Mouse (Mus musculus) brain, adult 2 months (tissue): ENCODE measurements around the gene Trafd1.

Source experiments
- DNase-seq: peaks from one replicate; pipeline ENCODE4 v3.0.0; 2011; ENCODE audit warnings: low read depth, low spot score

The Trafd1 gene

DNA sequence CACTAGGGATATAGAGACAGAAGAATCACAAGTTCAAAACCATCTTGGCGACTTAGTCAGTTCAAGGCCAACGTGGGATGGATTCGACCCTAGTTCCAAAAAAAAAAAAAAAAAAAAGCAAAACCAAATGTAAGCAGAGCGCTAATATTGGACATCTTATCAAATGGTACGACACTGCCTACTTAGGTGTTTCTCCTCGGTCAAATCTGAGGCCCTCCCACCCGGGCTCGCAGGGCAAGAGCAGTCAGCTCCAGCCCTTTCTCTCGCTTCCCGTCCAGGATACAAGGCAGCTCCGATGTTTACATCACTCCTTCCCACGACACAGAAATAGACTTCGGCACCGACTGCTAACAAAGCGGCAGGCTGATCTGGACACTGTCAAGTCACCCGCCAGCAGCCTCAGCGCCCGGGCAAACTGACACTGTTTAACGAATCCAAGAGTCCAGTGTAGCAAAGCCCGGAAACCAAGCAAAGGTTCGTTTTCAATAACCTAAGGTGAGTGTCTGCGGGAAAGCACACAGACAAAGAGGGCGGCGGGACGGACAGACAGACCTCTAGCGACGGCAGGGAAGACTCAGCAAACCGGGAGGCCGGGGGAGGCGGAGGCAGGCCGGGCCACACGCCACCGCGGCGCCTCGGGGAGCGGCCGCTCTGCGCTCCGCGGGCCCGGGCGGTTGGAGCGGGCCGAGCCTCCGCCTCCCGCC lies 523 bp downstream of the Trafd1 start:
- peak; percentile 78 for DNase-seq

DNA sequence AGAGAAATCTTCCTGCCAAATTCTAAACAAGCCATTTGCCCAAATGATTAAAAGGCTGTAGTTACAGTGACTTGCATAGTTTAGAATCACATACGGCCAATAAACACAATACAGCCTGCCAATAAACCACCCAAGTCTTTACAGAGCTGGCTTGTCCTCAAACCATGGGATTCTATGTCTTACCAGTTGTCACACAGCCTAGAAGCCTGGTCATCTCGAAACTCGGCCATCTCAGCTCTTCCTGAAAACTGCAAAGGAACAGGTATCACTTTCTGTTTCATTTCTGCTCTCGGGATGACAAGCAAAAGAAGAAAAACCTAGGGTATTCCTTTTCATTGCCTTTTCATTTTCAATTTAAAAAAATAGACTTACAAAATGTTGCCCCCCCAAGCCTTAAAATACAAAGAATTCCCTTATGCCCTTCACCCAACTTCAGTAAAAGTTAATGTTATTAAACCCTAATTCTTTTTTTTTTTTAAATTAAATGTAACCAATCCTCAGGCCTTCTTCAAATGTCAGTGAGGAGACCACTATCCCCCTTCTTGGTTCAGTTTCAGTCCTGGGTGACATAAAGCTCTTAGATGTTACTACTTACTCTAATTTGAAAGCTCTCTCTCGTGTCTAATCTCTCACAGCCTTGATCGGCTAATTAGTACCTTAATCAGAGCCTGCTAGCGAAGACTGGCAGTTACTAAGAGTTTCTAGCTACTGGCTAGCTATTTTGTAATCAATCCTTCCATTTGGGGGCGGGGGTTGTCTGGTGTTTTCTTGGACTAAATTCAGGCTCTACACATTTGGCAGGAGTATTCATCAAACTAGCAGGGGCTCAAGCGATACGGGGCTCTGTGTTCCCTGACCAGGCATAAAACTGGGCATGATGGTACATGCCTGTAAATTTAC lies 1.3 kb downstream of the Trafd1 start:
- DNase-seq, result peak; percentile 52

DNA sequence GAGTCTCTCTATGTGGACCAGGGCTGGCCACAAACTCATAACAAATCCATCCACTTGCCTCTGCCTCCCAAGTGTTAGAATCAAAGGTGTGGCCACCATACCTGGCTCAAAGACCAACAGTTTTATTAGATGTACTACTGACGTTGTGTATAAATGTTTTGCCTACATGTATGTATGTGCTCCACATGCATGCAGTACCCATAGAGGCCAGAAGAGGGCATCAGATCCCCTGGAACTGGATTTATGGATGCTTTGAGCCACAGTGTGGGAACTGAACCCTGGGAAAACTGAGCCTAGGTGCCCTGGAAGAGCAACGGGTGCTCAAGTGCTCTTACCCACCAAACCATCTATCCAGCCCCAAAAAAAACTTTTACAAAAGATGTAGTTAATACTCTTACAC lies 4.7 kb downstream of the Trafd1 start:
- DNase-seq, result no peak

DNA sequence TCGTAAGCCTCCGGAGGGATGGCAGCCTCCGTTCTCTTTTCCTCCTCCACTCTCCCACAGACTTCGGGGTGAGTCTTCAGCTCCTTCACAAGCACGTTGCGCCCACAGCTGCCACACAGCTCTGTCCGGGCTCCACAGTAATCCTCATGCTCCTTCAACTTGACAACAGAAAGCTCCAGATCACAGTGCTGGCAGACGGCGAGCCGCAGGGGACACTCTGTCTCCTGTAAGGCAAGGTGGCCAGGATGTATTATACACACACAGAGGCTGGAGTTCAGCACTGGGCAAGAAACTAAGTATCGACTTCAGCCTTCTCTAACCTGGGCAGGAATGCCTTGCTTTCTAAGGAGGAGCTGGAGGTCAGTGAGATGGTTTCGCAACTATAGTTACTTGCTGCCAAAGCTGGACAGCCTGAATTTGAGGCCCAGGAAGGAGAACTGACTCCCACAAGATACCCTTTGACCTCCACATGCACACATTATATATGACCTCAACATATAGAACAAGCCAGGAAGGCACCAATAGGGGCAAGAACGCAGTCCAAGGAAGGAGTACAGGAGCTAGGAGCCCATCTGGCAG lies 6.7 kb downstream of the Trafd1 start:
- peak; percentile 53 for DNase-seq

DNA sequence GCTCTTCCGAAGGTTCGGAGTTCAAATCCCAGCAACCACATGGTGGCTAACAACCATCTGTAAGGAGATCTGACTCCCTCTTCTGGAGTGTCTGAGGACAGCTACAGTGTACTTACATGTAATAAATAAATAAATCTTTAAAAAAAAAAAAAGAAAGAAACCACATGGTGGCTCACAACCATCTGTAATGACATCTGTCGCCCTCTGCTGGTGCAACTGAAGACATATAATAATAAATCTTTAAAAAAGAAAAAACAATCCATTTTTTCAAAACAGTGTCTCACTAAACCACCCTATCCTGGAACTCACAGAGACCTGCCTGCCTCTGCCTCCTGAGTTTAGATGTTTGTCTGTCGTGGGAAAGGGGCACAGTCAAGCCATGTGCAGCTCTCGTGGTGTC lies 8.5 kb downstream of the Trafd1 start:
- DNase-seq, result peak; percentile 76

DNA sequence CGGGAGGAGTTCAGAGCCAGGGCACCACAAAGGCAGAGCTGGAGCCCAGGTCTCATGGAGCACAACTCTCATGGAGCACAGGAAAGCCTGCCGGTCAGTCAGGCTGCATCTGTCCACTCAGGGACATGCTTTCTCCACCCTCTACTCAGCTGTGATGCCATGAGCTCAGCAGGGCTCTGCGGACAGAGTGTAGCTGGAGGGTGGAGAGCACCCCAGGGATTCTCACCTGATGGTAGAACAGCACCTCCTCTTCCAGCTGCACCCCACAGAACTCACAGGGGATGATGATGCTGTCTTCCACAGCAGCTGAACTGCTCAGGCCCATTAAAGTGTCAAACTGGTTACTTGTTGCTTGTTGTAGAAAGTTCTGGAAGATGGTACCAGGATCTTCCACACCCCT lies 10.6 kb downstream of the Trafd1 start:
- DNase-seq, result no peak

DNA sequence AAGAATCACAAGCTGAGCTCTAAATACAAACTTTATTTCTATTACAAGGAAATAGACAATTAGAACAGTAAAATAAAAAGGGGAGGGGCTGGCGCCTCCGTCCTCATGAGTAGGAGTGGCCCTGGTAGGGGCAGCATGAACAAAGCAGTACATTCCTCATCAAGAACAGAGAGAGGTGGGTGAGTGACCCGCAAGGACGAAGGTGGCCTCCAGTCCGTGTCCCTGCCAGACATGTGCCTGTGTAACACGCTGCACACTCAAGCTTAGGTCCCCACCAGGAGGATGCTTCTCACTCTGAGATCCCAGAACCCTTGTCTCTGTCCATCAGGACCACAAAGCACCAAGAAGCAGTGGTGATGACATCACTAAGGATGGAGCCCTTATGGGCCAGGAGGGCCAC lies 13.7 kb downstream of the Trafd1 start:
- no peak for DNase-seq

DNA sequence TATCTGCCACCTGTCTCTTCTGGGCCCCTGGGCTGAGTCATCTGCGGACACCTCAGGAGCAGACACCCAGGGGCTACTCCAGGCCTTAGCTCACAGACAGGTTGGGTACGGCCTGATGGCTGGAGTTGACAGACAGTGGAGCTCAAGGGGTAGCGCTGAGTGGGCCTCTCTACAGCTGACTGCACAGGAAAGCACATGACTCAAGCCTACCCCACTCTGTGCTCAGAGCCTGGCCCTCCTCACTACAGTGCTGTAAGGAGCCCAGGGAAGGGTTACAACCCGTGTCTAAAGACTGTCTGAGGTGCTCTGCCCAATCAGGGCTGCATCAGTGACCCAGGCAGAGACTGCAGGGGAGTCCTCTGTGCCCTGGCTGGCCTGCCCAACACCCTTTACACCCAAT lies 18.2 kb downstream of the Trafd1 start:
- DNase-seq, result no peak

DNA sequence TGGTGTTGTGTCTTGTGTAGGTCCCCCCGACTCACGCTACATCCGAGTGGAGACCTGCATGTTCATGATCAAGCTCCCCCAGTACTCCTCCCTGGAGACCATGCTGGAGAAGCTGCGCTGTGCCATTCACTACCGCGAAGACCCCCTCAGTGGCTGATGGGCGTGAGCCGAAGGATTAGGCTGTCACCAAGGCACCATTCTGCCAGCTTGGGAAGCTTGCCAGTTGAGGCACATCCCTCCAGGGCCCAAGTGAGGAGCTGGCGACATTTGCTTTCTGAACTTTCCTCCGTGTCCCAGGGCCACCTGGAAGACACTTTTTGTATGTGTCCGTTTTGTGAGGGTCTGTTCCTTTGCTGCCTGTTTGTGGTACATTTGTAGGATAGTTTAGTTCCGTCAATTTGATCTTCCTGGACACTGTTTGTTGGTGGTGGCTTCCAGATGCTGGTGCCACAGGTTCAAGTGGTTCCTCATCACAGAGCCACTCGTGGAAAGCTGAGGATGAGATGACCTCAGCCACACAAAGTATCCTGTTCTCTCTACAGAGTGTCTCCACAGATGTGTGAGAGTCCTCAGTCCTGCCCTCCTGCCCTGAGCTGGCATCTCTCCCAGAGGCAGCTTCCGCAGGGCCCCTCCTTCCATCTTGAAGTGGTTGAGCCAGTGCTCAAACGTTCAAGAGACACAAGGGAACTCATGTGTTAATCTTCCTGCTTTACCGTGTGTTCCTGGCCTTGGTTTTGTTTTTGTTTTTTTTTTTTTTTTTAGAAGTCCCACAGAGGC lies 18.8 kb downstream of the Trafd1 start:
- DNase-seq, result no peak

DNA sequence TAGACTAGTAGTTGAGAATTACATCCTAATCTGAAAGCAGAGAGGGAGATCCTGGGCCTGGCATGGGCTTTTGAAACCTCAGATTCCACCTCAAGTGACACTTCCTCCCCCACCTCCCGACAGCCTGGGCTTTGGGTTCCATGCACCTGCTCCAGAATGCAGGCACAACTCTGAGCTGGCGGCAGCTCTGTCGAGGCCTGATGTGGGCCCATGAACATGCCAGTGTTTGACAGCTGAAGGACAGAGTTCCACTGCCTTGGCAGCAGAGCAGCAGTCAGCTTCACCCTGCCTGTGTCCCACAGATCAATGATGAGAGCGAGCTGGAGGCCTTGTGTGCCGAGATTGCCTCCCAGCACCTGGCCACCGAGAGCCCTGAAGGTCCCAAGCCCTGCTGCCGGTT lies 22.0 kb downstream of the Trafd1 start:
- DNase-seq, result no peak

DNA sequence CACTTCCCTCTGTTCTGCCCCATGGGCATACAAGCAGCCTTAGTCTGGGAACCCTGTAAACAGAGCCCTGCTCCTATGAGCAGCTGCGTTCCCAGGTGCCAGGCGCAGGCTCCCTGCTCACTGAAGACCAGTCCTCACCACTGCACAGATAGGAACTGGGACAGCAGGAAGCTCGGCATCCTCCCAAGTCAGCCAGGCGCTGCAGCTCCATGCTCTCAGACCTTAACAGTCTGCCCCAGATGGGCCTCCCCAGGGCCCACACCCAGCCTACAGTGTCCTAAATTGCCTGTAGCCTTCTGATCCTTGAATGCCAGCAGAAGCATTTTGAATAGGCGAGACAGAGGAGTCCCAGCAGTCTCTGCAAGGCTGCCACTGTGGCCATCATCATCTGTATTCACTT lies 23.7 kb downstream of the Trafd1 start:
- DNase-seq, result peak; percentile 71

DNA sequence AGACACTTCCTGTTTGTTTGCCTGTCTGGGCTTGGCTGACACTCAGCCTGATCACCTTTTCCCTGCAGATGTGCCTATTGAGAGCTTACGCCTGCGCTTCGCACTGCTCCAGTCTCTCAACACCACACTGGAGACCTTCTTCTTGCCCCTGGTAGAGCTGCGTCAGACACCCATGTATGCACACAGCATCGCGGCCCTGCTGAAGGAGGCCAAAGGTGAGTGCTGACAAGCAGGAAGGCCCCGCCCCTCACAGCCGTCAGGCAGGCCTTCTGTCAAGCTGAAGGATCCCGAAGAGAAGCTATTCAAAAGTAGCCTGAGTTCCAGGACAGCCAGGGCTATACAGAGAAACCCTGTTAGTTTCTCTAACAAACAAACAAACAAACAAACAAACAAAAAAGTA lies 26.2 kb downstream of the Trafd1 start:
- no peak for DNase-seq

DNA sequence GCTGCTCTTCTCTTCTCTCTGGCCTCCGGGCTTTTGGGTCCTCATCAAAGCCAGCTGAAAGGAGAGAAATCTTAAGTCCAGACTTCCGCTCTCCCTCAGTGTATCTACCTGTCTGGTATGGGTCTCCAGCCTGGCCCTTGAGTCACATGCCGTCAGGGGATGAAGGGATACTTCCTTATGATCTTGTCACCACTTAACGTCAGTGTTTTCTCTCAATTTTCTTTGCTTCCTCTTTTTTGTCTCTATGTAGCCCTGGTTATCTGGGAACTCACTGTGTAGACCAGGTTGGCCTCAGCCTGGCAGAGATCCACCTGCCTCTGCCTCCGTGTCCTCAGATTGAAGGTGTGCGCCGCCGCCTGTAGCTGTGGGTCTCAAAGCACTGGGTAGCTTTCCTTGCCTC lies 41.4 kb downstream of the Trafd1 start:
- DNase-seq, result no peak

DNA sequence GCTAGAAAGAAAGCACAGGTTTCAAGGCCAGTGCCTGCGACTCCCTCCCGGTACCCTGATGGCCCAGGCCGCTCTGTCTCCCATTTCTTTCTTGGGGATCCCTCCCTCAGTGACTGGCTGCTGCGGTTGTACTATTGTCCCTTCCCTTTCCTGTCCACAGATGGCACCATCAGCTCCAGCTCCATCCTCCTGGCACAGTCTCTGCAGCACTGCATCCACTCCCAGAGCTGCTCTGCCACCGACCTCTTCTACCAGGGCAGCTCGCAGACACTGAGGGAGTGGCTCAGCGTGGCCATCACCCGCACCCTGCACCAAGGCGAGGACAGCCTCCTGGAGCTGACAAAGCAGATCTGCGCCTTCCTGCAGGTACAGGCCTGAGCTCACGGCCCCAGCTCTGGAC lies 42.9 kb downstream of the Trafd1 start:
- peak; percentile 69 for DNase-seq

DNA sequence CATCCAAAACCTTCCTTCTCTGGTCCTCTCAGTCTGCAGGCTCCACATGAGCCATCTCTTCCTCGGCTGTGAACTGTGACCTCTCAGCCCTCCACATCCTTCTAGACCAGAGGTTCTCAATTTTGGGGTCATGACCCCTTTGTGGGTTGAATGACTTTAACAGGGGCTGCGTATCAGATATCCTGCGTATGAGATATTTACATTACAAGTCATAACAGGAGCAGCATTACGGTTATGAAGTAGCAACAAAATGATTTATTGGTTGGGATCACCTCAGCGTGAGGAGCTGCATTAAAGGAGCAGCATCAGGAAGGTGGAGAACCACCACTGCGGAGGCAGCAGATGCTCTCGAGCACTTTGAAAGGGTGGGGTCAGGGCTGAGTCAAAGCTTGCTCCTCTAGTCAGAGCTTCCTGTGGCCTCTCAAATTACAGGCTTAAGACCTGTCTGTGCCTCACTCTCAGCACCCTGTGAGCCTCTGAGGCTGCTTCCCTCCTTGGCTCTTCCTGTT lies 44.4 kb downstream of the Trafd1 start:
- peak; percentile 64 for DNase-seq

DNA sequence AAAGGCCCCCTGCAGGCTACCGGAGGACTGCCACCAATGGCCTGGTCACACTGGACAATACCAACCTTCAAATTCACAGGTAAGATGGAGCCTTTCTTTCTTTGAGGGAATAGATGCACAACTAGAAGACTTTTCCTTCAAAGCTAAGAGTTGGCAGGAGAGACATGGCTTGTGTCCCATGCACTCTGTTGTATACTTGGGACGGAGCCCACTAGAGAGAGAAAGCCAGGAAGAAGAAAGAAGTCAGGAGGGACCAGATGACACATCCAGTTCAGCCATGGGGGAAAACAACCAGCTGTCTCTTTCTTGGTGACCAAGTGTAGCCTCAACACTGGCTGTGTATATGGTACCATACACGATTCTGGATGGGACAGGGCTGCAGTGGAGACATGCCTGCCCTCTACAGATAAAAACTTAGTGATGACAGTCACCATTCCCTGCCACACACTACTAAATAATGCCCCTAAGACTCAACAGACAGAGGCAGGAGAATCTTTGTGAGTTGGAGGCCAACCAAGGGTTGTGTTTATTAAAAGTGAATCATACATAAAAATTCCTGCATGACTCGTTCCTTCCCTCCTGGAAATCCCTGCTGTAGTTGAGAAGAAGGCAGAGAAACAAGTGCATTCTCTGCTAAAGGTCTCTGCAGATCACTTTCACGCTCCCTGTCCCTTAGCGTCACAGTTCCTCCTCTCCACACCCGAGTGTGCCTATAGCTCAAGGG lies 45.8 kb downstream of the Trafd1 start:
- DNase-seq, result peak; percentile 53

DNA sequence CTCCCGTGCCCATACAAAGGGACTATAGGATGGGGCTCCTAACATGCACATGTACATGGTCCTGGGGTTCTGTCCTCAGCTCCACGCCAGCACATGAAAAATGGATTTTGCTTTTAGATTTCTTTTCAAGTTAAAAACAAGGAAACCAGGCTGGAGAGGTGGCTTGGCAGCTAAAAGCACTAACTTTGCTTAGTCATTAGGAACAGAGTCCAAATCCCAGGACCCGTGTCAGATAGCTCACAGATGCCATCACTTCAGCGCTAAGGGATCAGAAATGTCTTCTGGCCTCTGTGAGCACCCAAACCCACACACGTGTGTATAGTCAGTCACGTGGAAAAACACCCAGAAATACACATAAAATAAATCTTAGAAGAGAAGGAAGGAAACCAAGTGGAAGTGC lies 48.7 kb downstream of the Trafd1 start:
- no peak for DNase-seq

DNA sequence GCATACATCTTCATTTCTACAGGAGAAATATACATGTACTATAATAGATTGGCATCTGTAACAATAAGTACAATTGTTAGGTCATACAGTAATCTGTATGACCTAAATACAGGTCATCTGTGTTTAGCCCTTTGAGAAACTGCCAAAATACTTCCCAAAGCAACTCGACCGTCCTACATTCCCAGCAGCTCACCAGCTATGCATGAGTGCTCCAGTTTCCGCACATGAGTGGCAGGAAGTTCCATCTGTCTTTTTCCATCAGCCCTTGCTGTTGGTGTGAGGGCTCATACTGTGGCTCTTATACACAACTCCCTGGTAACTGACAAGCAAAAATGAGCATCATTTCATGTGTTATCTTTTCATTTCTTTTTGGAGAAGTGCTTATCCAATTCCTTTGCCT lies 49.4 kb downstream of the Trafd1 start:
- DNase-seq, result peak; percentile 89

DNA sequence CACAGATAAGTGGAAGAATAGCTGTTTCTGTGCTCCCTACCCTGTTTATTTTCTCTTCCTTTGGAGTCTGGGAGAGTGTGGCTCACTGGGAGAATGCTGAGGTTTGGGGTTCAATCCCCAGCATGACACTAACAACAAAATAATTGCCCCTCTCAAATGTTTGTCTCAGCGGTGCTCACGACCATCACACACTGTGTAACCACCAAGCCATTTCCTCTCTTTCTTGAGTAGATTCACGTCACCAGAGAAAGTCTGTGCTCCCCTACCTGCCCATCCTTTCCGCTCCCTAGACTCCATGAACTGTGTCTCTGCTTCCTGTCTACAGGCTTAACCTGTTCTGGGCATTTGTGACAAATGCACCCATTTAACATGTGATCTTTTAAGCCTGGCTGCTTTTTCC lies 50.0 kb downstream of the Trafd1 start:
- no peak for DNase-seq

DNA sequence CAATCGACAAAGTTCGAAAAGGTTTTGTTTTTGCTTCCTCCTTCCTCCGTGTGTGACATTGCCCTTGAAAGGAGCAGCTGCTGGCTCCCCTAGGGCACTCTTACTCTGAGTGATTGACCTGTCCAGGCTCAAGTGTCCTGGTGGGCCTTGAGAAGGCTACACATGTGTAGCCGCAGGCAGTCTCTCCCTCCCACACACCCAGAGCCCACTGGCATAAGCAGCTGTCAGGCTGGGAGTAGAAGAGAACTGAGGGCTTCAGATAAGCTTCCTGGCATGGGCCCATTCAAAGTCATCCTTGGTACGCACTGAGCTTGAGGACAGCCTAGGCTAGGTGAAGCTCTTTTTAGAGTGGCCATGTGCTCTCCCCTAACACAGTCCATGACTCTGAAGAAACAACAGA lies 51.0 kb downstream of the Trafd1 start:
- DNase-seq, result no peak

DNA sequence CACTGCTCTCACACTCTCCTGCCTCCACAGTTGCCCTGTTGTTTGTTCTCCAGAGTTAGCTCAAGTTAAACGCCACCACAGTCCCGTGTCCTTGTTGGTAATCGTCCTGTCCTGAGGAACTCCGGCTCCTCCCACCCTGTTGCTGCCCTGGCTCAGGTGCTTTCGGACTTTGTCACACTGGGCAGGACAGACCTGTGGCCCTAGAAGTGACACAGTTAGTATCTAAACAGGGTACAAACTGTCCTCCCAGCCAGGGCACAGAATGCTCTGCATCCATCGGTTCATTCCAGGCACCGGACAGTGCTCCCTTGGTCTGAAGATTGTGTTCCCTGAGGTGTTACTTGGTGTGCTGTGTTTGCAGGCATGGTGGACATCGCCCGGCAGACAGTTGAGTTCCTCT lies 51.5 kb downstream of the Trafd1 start:
- DNase-seq, result no peak
